In the genomic region with DNA sequence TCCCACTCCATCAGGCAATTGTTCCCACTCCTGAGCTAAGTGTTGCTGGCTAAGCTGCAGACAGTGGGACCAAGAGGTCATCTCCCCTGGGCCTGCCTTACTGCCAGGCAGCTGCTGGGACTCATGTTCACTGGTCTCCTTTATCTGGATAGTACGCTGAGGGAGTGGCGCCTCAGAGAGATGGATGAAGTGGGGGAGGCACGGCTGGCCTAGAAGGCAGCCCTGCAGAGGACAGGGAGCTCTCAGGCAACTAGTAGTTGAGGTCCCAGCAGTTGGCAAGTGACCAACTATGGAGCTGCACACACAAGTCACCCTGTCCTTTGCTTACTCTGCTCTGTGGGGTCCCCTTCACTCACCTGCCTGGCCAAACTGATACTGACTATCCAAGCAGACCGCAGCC, we compare ENCODE assay signal across 10 mouse cellular contexts. TPM values are rescaled to one million over a fixed set of nuclear protein-coding genes. Genes with fewer than 3 reads are reported as not detected.
A peak's percentile ranks its signal among the peaks of the same experiment; 100 is the strongest.
DNase-seq lines count a peak whose midpoint lies in the region; ATAC-seq lines count a peak whose summit lies in the region.
"Had no signal": no experiment of that assay in that cellular context is flagged by ENCODE, and none has a peak within 500 bp of the region (broad histone marks: within the 10 kb centered on the region; RNA-seq: fewer than 3 reads in every experiment).

No protein-coding gene starts in this region.

- H3K4me3 ChIP-seq in heart, embryonic 16.5 days (ENCODE audit: low read length), result no peak overlapping the region
- no peak overlapping the region for H3K4me3 ChIP-seq in lung, embryonic 16.5 days (ENCODE audit: low read length)
- H3K4me3 ChIP-seq: neural tube, embryonic 13.5 days had no signal

- DNase-seq in embryo, embryonic 10 days (ENCODE audit: low spot score), result peak; percentile 57
- DNase-seq in embryo, embryonic 11 days, result no peak
- peak; percentile 42 for DNase-seq in adipocyte (ENCODE audit: low spot score)
- no peak for DNase-seq in left cerebral cortex, adult 18-20 months (ENCODE audit: low spot score in 2 of 2)
- DNase-seq in spleen, postnatal 36 days (ENCODE audit: low spot score in 2 of 2), result no peak
- no peak for DNase-seq in layer of hippocampus, adult 11-12 months (ENCODE audit: low spot score)

- H3K27ac ChIP-seq in heart, embryonic 16.5 days (ENCODE audit: low read length), result peak overlapping the region; percentile 94
- H3K27ac ChIP-seq in lung, embryonic 16.5 days (ENCODE audit: low read length), result peak overlapping the region; percentile 91
- H3K27ac ChIP-seq: neural tube, embryonic 13.5 days had no signal

- no peak overlapping the region for H3K4me2 ChIP-seq in heart, embryonic 16.5 days (ENCODE audit: low read depth, low read length)
- no peak overlapping the region for H3K4me2 ChIP-seq in lung, embryonic 16.5 days (ENCODE audit: low read depth, low read length)
- H3K4me2 ChIP-seq: neural tube, embryonic 13.5 days had no signal

- H3K27me3 ChIP-seq in heart, embryonic 16.5 days (ENCODE audit: control insufficient read depth, insufficient read depth, low read length), result no peaks in the 10 kb centered on the region
- no peaks in the 10 kb centered on the region for H3K27me3 ChIP-seq in lung, embryonic 16.5 days (ENCODE audit: control insufficient read depth, insufficient read depth, low read depth, low read length)
- H3K27me3 ChIP-seq: neural tube, embryonic 13.5 days had no signal

- H3K9me3 ChIP-seq in heart, embryonic 16.5 days (replicated peaks; ENCODE audit: control insufficient read depth, low read length), result no peaks in the 10 kb centered on the region
- H3K9me3 ChIP-seq in lung, embryonic 16.5 days (ENCODE audit: control insufficient read depth, low read length), result no peaks in the 10 kb centered on the region
- H3K9me3 ChIP-seq: neural tube, embryonic 13.5 days had no signal

- 0 out of 2 replicates have a peak, but pooled peaks cover 8% of the 10 kb centered on the region for H3K36me3 ChIP-seq in heart, embryonic 16.5 days (ENCODE audit: control insufficient read depth, insufficient read depth)
- no peaks in the 10 kb centered on the region for H3K36me3 ChIP-seq in lung, embryonic 16.5 days (ENCODE audit: control insufficient read depth, insufficient read depth, low read length)
- H3K36me3 ChIP-seq: neural tube, embryonic 13.5 days had no signal

- 12% methylated on average over 4 of the region's 4 CpGs for WGBS in heart, embryonic 16.5 days
- 20% methylated on average over 4 of the region's 4 CpGs for WGBS in lung, embryonic 16.5 days

- peaks cover 48% of the 10 kb centered on the region for H3K4me1 ChIP-seq in heart, embryonic 16.5 days (ENCODE audit: control insufficient read depth, insufficient read depth, low read length)
- H3K4me1 ChIP-seq in lung, embryonic 16.5 days (replicated peaks; ENCODE audit: control insufficient read depth, insufficient read depth, low read length), result peaks cover 47% of the 10 kb centered on the region

- 0 out of 2 replicates have a peak, but pooled peaks have one; percentile 10 for ATAC-seq in heart, embryonic 16.5 days (replicated peaks; ENCODE audit: extremely low read depth, insufficient read depth, low FRiP score)
- peak; percentile 79 for ATAC-seq in lung, embryonic 16.5 days (ENCODE audit: low read depth)
- ATAC-seq: activated CD4-positive, CD25-positive, alpha-beta regulatory T cell, adult 4 months had no signal

- peak overlapping the region; percentile 58 for H3K9ac ChIP-seq in heart, embryonic 16.5 days (ENCODE audit: low read length)
- no peak overlapping the region for H3K9ac ChIP-seq in lung, embryonic 16.5 days (ENCODE audit: low read length)
- H3K9ac ChIP-seq: neural tube, embryonic 13.5 days had no signal

RNA-seq across cellular contexts. Expression of gene Ppif, which starts 16.1 kb away (rescaled TPM):
- 118 and 121 TPM in 2 replicates for polyA plus RNA-seq in heart, embryonic 16.5 days (2015; fragmentation: Nextera tagmentation; extraction: Ambion mirVana)
- polyA plus RNA-seq in lung, embryonic 16.5 days (2015; fragmentation: Nextera tagmentation; extraction: Ambion mirVana), result 25.6 and 29.9 TPM in 2 replicates
- total RNA-seq in left cerebral cortex, adult 18-20 months (2021), result 10 to 100 TPM; 25.4 to 25.6 TPM

RNA-seq across cellular contexts. Expression of gene Zcchc24, which starts 58.8 kb away (rescaled TPM):
- 19.5 and 25.5 TPM in 2 replicates for polyA plus RNA-seq in heart, embryonic 16.5 days (2015; fragmentation: Nextera tagmentation; extraction: Ambion mirVana)
- polyA plus RNA-seq in lung, embryonic 16.5 days (2015; fragmentation: Nextera tagmentation; extraction: Ambion mirVana), result 12.8 and 14.6 TPM in 2 replicates
- 10 to 100 TPM; 47.4 to 47.7 TPM for total RNA-seq in left cerebral cortex, adult 18-20 months (2021)

Comparison
In these comparisons a context has a peak if more than half of its experiments do, and no peak if none do; other contexts are left out.
1. DNase-seq: peak in embryo, embryonic 10 days (single experiment) and adipocyte (single experiment); none in embryo, embryonic 11 days (single experiment), left cerebral cortex, adult 18-20 months (0 of 2), spleen, postnatal 36 days (0 of 2) and layer of hippocampus, adult 11-12 months (single experiment).